Mouse (Mus musculus) lung, postnatal 0 days (tissue): ENCODE measurements around the gene Bach2. TPM values are rescaled to one million over a fixed set of nuclear protein-coding genes. Genes with fewer than 3 reads are reported as not detected.
A peak's percentile ranks its signal among the peaks of the same experiment; 100 is the strongest.

Experiments
- ATAC-seq: fragments of 200-750 bp; cut with Nextera tagmentation; 2 replicates; pipeline ENCODE4 v1.8.0; 2017; ENCODE audit warnings: moderate library complexity
- DNase-seq: peaks from one replicate; pipeline ENCODE4 v3.0.0-alpha.2; 2016; ENCODE audit warnings: low spot score
- H3K27ac ChIP-seq: fragments of 300-500 bp; sonication (generic); 2 replicates; pipeline ENCODE4 v1.5.1; 2014; ENCODE audit warnings: antibody characterized with exemption, mild to moderate bottlenecking, low read length, mixed read lengths
- H3K27me3 ChIP-seq: fragments of 300-500 bp; sonication (generic); replicated peaks from 2 replicates; pipeline ENCODE4 v1.6.1; 2014; ENCODE audit warnings: low read length, mixed read lengths; ENCODE audit not compliant: insufficient read depth
- H3K36me3 ChIP-seq: fragments of 300-500 bp; sonication (generic); 2 replicates; pipeline ENCODE4 v1.6.1; 2014; ENCODE audit warnings: low read length, mixed read lengths; ENCODE audit not compliant: insufficient read depth
- H3K4me1 ChIP-seq: fragments of 300-500 bp; sonication (generic); 2 replicates; pipeline ENCODE4 v1.6.1; 2014; ENCODE audit warnings: antibody characterized with exemption, low read depth, low read length, mixed read lengths; ENCODE audit not compliant: insufficient read depth
- H3K4me2 ChIP-seq: fragments of 300-500 bp; sonication (generic); replicated peaks from 2 replicates; pipeline ENCODE4 v1.6.1; 2014; ENCODE audit warnings: low read depth, mild to moderate bottlenecking, low read length, moderate library complexity, mixed read lengths
- H3K4me3 ChIP-seq: fragments of 300-500 bp; sonication (generic); 2 replicates; pipeline ENCODE4 v1.5.1; 2014; ENCODE audit warnings: low read depth, low read length
- H3K9ac ChIP-seq: fragments of 300-500 bp; sonication (generic); replicated peaks from 2 replicates; pipeline ENCODE4 v1.6.1; 2014; ENCODE audit warnings: low read depth, mild to moderate bottlenecking
- H3K9me3 ChIP-seq: fragments of 300-500 bp; sonication (generic); 2 replicates; pipeline ENCODE4 v1.6.1; 2016; ENCODE audit warnings: low read length, mixed read lengths
- CTCF ChIP-seq: IDR thresholded peaks from 2 replicates; pipeline ENCODE4 v1.5.1; 2016; ENCODE audit warnings: antibody characterized with exemption, mild to moderate bottlenecking
- EP300 ChIP-seq: IDR thresholded peaks from 2 replicates; pipeline ENCODE4 v1.6.1; 2016; ENCODE audit warnings: antibody characterized with exemption, mild to moderate bottlenecking, control low read depth
- WGBS: fragments of 180-500 bp; shearing (Covaris S2); extraction: QIAGEN DNeasy Blood & Tissue Kit; methylation state at CpG from one replicate; pipeline ENCODE4 v1.1.7; 2014; 5-methylcytosine and 5-hydroxymethylcytosine counted together
- polyA plus RNA-seq: library from polyadenylated mRNA; unstranded; fragments of >200 nt; fragmentation: Nextera tagmentation; extraction: Ambion mirVana; gene quantifications from 2 replicates; pipeline ENCODE4 v1.2.1, GENCODE M21; 2015

Bach2 gene
- polyA plus RNA-seq, 1 experiment from 2014 or later = 8.8 TPM

DNA sequence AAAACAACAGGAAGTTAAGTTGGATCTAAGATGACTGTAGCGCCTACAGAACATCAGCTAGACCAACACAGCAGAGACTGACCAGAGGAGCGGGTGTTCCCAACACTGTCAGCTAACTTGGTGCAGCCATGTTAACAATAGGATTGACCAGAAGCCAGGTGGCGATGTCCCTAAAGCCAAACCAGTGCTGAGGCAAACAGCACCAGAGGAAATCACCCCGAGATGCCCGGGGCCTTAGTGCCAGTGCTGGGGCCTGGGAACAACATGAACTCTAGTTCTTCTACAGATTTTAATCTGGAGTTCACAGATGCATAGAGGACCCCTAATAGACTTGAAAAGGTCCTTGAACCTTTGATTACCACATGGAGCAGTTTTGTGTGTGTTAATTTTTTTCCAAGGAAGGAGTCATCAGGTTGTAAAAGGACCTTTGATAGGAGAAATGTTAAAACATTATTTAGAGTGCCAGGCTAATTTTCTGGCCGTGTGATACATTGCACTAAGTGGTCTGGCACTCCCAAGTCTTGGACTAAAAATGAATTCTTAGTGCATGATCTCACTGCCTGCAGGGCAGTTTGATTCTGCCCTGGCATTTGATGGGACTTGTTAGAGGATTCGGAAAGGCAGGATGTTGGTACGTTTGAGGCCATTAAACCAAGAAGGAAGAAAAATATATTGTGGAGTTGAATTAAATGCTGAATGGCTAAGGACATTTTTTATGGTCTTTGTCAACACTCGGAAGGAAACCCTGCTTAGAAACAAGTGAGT lies 170.7 kb downstream of the Bach2 start:
- WGBS = 66% methylated on average over 9 of the region's 9 CpGs
- peak; percentile 75 for ATAC-seq
- 0 out of 2 replicates have a peak overlapping the region, but pooled peaks have one; percentile 14 for H3K27ac ChIP-seq

GRCm38 (mm10) chr4:32413063-32413462 lies 174.5 kb downstream of the Bach2 start:
- Histone ChIP-seq H3K27me3 (no peaks in the 10 kb centered on the region), H3K9ac (no peak overlapping the region), H3K9me3 (no peaks in the 10 kb centered on the region), H3K27ac (no peak overlapping the region), H3K4me1 (no peaks in the 10 kb centered on the region), H3K36me3 (no peaks in the 10 kb centered on the region), H3K4me3 (no peak overlapping the region), H3K4me2 (no peak overlapping the region)
- WGBS = 62% methylated on average over 7 of the region's 7 CpGs
- peak; percentile 48 for TF ChIP-seq CTCF
- TF ChIP-seq EP300 = no peak
- DNase-seq (no peak), ATAC-seq (no peak)

More for the DNA sequence above, 170.7 kb downstream of the Bach2 start:
- H3K36me3 ChIP-seq = no peaks in the 10 kb centered on the region
- H3K4me2 ChIP-seq = no peak overlapping the region
- H3K9ac ChIP-seq = no peak overlapping the region
- no peaks in the 10 kb centered on the region for H3K9me3 ChIP-seq
- H3K4me1 ChIP-seq = peaks cover 8% of the 10 kb centered on the region; the same call in 1 of the 2 replicates
- H3K4me3 ChIP-seq = no peak overlapping the region
- TF ChIP-seq EP300 = no peak
- TF ChIP-seq CTCF = peak; percentile 17; the same call in 1 of the 2 replicates
- peak; percentile 60 for DNase-seq
- H3K27me3 ChIP-seq = no peaks in the 10 kb centered on the region

- H3K9me3 ChIP-seq = no peaks in the 10 kb centered on the region
- H3K4me3 ChIP-seq = no peak overlapping the region
- no peak for DNase-seq
- no peak overlapping the region for H3K4me2 ChIP-seq
- no peaks in the 10 kb centered on the region for H3K36me3 ChIP-seq
- no peak for ATAC-seq
- no peak overlapping the region for H3K9ac ChIP-seq
- WGBS = 65% methylated on average over 9 of the region's 9 CpGs
- no peak overlapping the region for H3K27ac ChIP-seq
- no peaks in the 10 kb centered on the region for H3K4me1 ChIP-seq
- no peaks in the 10 kb centered on the region for H3K27me3 ChIP-seq
- TF ChIP-seq CTCF = no peak
- TF ChIP-seq EP300 = no peak
Measured at GRCm38 (mm10) chr4:32413505-32413904, 174.9 kb downstream of the Bach2 start.

GRCm38 (mm10) chr4:32414959-32415358 lies 176.4 kb downstream of the Bach2 start:
- Histone ChIP-seq H3K9ac (no peak overlapping the region), H3K4me1 (no peaks in the 10 kb centered on the region), H3K4me2 (no peak overlapping the region), H3K36me3 (no peaks in the 10 kb centered on the region), H3K4me3 (no peak overlapping the region), H3K27ac (no peak overlapping the region), H3K27me3 (no peaks in the 10 kb centered on the region), H3K9me3 (no peaks in the 10 kb centered on the region)
- no peak for ATAC-seq
- DNase-seq = no peak
- TF ChIP-seq CTCF (no peak), EP300 (no peak)
- 67% methylated on average over 7 of the region's 7 CpGs for WGBS

GRCm38 (mm10) chr4:32417939-32418338 lies 179.3 kb downstream of the Bach2 start:
- Histone ChIP-seq H3K27ac (no peak overlapping the region), H3K4me3 (no peak overlapping the region), H3K4me1 (no peaks in the 10 kb centered on the region), H3K27me3 (no peaks in the 10 kb centered on the region), H3K4me2 (no peak overlapping the region), H3K9me3 (no peaks in the 10 kb centered on the region), H3K9ac (no peak overlapping the region), H3K36me3 (no peaks in the 10 kb centered on the region)
- ATAC-seq (no peak), DNase-seq (no peak)
- TF ChIP-seq EP300 (no peak), CTCF (no peak)
- 84% methylated on average over 8 of the region's 8 CpGs for WGBS

GRCm38 (mm10) chr4:32421570-32421969 lies 183.0 kb downstream of the Bach2 start:
- no peak overlapping the region for H3K9ac ChIP-seq
- H3K4me1 ChIP-seq = no peaks in the 10 kb centered on the region
- H3K9me3 ChIP-seq = no peaks in the 10 kb centered on the region
- TF ChIP-seq EP300 = no peak
- no peak for TF ChIP-seq CTCF
- WGBS = 86% methylated on average over 8 of the region's 8 CpGs
- no peak overlapping the region for H3K27ac ChIP-seq
- H3K27me3 ChIP-seq = no peaks in the 10 kb centered on the region
- no peaks in the 10 kb centered on the region for H3K36me3 ChIP-seq
- DNase-seq = no peak
- no peak overlapping the region for H3K4me2 ChIP-seq
- ATAC-seq = no peak
- no peak overlapping the region for H3K4me3 ChIP-seq
